Mouse (Mus musculus) G1E (cell line): ENCODE results near the gene Zbtb8a. TPM values are rescaled to one million over a fixed set of nuclear protein-coding genes. Genes with fewer than 3 reads are reported as not detected.

Source experiments
- ATAC-seq: 2 replicates; pipeline ENCODE4 v1.8.0; 2016; ENCODE audit warnings: mild to moderate bottlenecking; ENCODE audit not compliant: insufficient number of reproducible peaks, poor library complexity, low FRiP score, severe bottlenecking; ENCODE audit errors: extremely low read depth
- DNase-seq: peaks from one replicate; pipeline ENCODE4 v3.0.0; 2012; ENCODE audit warnings: low spot score
- H3K27me3 ChIP-seq: 2 replicates; pipeline ENCODE4 v1.6.1; 2012; ENCODE audit warnings: mild to moderate bottlenecking, low read length, inconsistent platforms; ENCODE audit not compliant: insufficient read depth
- H3K36me3 ChIP-seq: replicated peaks from 2 replicates; pipeline ENCODE3; 2012; ENCODE audit warnings: mild to moderate bottlenecking, inconsistent platforms
- H3K4me1 ChIP-seq: 2 replicates; pipeline ENCODE4 v1.6.1; 2012; ENCODE audit warnings: low read depth, low read length, inconsistent platforms, mixed read lengths; ENCODE audit not compliant: insufficient read depth
- H3K4me3 ChIP-seq: 2 replicates; pipeline ENCODE4 v1.5.1; 2012; ENCODE audit warnings: low read depth, mild to moderate bottlenecking, inconsistent platforms, low read length, moderate library complexity, mixed read lengths
- H3K9me3 ChIP-seq: replicated peaks from 2 replicates; pipeline ENCODE4 v1.6.1; 2012; ENCODE audit warnings: inconsistent platforms
- CTCF ChIP-seq: IDR thresholded peaks from 2 replicates; pipeline ENCODE4 v1.5.1; 2012; ENCODE audit warnings: low read depth, low read length, inconsistent platforms, mixed read lengths
- GATA1 ChIP-seq: IDR thresholded peaks from 2 replicates; pipeline ENCODE4 v1.6.1; 2012; ENCODE audit warnings: borderline replicate concordance, low read length, inconsistent platforms, mixed read lengths
- GATA2 ChIP-seq: IDR thresholded peaks from 2 replicates; pipeline ENCODE4 v1.6.1; 2012; ENCODE audit warnings: low read depth, low read length, inconsistent platforms, borderline replicate concordance
- POLR2AphosphoS5 ChIP-seq: IDR thresholded peaks from 2 replicates; pipeline ENCODE4 v1.6.1; 2012; ENCODE audit warnings: low read depth, low read length, inconsistent platforms; ENCODE audit not compliant: insufficient replicate concordance
- TAL1 ChIP-seq: conservative IDR thresholded peaks from 2 replicates; pipeline ENCODE4 v1.6.1; 2012; ENCODE audit warnings: low read depth, low read length, inconsistent platforms, mixed read lengths
- polyA plus RNA-seq: library from polyadenylated mRNA; stranded (reverse); fragments of >175 nt; gene quantifications from 2 replicates; pipeline ENCODE4 v1.2.3, GENCODE M21; 2012
- total RNA-seq, 2 experiments: library from RNA; stranded (forward) in 1 of 2; stranded (reverse) in 1 of 2; fragments of 200-1000 nt in 1 of 2; fragments of >200 nt in 1 of 2; fragmentation: Nextera tagmentation in 1 of 2; gene quantifications; 2 replicates each; pipeline ENCODE4 v1.2.3; 2014 to 2017

Gene Zbtb8a
- total and polyA plus RNA-seq, 3 experiments, result 0.14 to 0.87 TPM; not detected in 1

GRCm38 (mm10) chr4:129307936-129308335 lies 70.0 kb downstream of the Zbtb8a start:
- no peak for TF ChIP-seq POLR2AphosphoS5
- no peak for TF ChIP-seq GATA1
- TF ChIP-seq TAL1, result no peak
- TF ChIP-seq CTCF, result no peak
- no peak for TF ChIP-seq GATA2
- no peak for DNase-seq
- no peak overlapping the region for H3K4me3 ChIP-seq
- ATAC-seq, result no peak
- H3K36me3 ChIP-seq, result peaks cover 88% of the 10 kb centered on the region
- no peaks in the 10 kb centered on the region for H3K9me3 ChIP-seq
- peaks cover 32% of the 10 kb centered on the region for H3K4me1 ChIP-seq
- no peaks in the 10 kb centered on the region for H3K27me3 ChIP-seq

- Histone ChIP-seq H3K36me3 (peaks cover 66% of the 10 kb centered on the region), H3K4me3 (no peak overlapping the region), H3K4me1 (peaks cover 42% of the 10 kb centered on the region), H3K9me3 (no peaks in the 10 kb centered on the region), H3K27me3 (no peaks in the 10 kb centered on the region)
- no peak for ATAC-seq
- TF ChIP-seq GATA1 (no peak), GATA2 (no peak), TAL1 (no peak), POLR2AphosphoS5 (no peak), CTCF (no peak)
- DNase-seq, result no peak
Measured at GRCm38 (mm10) chr4:129304306-129304705, 73.6 kb downstream of the Zbtb8a start.

DNA sequence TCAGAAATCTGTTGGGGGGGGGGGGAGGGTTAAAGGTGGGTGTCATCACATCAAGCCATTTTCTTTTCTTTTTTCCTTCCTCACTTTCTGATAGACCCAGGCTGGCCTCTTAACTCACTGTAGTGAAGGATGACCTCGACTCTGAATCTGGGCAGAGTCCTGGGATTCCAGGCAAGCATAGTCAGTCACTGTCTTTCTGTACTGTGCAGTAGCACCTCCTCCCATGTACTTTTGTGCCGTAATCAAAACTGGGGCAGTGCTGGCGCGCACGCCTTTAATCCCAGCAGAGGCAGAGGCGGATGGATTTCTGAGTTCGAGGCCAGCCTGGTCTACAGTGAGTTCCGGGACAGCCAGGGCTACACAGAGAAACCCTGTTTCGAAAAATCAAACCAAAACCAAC lies 74.1 kb downstream of the Zbtb8a start:
- Histone ChIP-seq H3K4me3 (no peak overlapping the region), H3K36me3 (peaks cover 65% of the 10 kb centered on the region), H3K27me3 (no peaks in the 10 kb centered on the region), H3K4me1 (peaks cover 42% of the 10 kb centered on the region), H3K9me3 (no peaks in the 10 kb centered on the region)
- TF ChIP-seq GATA2 (no peak), POLR2AphosphoS5 (no peak), CTCF (no peak), GATA1 (no peak), TAL1 (no peak)
- ATAC-seq (no peak), DNase-seq (no peak)

Other genes with a start within 250 kb of the Zbtb8a start
- gene Fndc5, start 241.1 kb downstream of the Zbtb8a start, total RNA-seq (2014; fragmentation: Nextera tagmentation), result 25.0 and 31.2 TPM in 2 replicates
- gene Fndc5, start 241.1 kb downstream of the Zbtb8a start, total RNA-seq (2017), result 6.5 and 7.2 TPM in 2 replicates
- gene Fndc5, start 241.1 kb downstream of the Zbtb8a start, polyA plus RNA-seq, result 6.7 and 9.4 TPM in 2 replicates
- 124 and 145 TPM in 2 replicates for gene S100pbp, start 188.4 kb downstream of the Zbtb8a start, total RNA-seq (2014; fragmentation: Nextera tagmentation)
- gene S100pbp, start 188.4 kb downstream of the Zbtb8a start, total RNA-seq (2017), result 47.9 and 57.6 TPM in 2 replicates
- gene S100pbp, start 188.4 kb downstream of the Zbtb8a start, polyA plus RNA-seq, result 3.4 and 4.5 TPM in 2 replicates
- 106 and 115 TPM in 2 replicates for gene Yars, start 188.4 kb downstream of the Zbtb8a start, total RNA-seq (2014; fragmentation: Nextera tagmentation)
- gene Yars, start 188.4 kb downstream of the Zbtb8a start, total RNA-seq (2017), result 74.5 and 79.1 TPM in 2 replicates
- 65.8 and 74.8 TPM in 2 replicates for gene Yars, start 188.4 kb downstream of the Zbtb8a start, polyA plus RNA-seq
- 67.9 and 76.6 TPM in 2 replicates for gene C77080, start 116.7 kb downstream of the Zbtb8a start, total RNA-seq (2014; fragmentation: Nextera tagmentation)
- gene C77080, start 116.7 kb downstream of the Zbtb8a start, total RNA-seq (2017), result 22.0 and 23.6 TPM in 2 replicates
- 182 and 196 TPM in 2 replicates for gene C77080, start 116.7 kb downstream of the Zbtb8a start, polyA plus RNA-seq
- gene Sync, start 90.5 kb downstream of the Zbtb8a start, total RNA-seq (2014; fragmentation: Nextera tagmentation), result 17.2 and 18.7 TPM in 2 replicates
- gene Sync, start 90.5 kb downstream of the Zbtb8a start, total RNA-seq (2017), result 2.1 TPM in 2 replicates
- 6.1 and 6.9 TPM in 2 replicates for gene Sync, start 90.5 kb downstream of the Zbtb8a start, polyA plus RNA-seq
- gene Rbbp4, start 42.7 kb downstream of the Zbtb8a start, total RNA-seq (2014; fragmentation: Nextera tagmentation), result 223 and 238 TPM in 2 replicates
- gene Rbbp4, start 42.7 kb downstream of the Zbtb8a start, total RNA-seq (2017), result 120 and 127 TPM in 2 replicates
- gene Rbbp4, start 42.7 kb downstream of the Zbtb8a start, polyA plus RNA-seq, result 64.7 and 74.1 TPM in 2 replicates
- gene Zbtb8os, start 42.4 kb downstream of the Zbtb8a start, total RNA-seq (2014; fragmentation: Nextera tagmentation), result 12.0 and 15.3 TPM in 2 replicates
- gene Zbtb8os, start 42.4 kb downstream of the Zbtb8a start, total RNA-seq (2017), result 57.2 and 77.1 TPM in 2 replicates
- gene Zbtb8os, start 42.4 kb downstream of the Zbtb8a start, polyA plus RNA-seq, result 2.3 and 2.8 TPM in 2 replicates
- gene Zbtb8b, start 62.7 kb upstream of the Zbtb8a start, total RNA-seq (2014; fragmentation: Nextera tagmentation), result not detected in 2 replicates
- gene Zbtb8b, start 62.7 kb upstream of the Zbtb8a start, total RNA-seq (2017), result 0.06 and 0.16 TPM in 2 replicates
- not detected in 2 replicates for gene Zbtb8b, start 62.7 kb upstream of the Zbtb8a start, polyA plus RNA-seq
- gene Bsdc1, start 83.5 kb upstream of the Zbtb8a start, total RNA-seq (2014; fragmentation: Nextera tagmentation), result 25.0 and 91.3 TPM in 2 replicates
- gene Bsdc1, start 83.5 kb upstream of the Zbtb8a start, total RNA-seq (2017), result 28.4 and 29.1 TPM in 2 replicates
- 25.7 and 34.8 TPM in 2 replicates for gene Bsdc1, start 83.5 kb upstream of the Zbtb8a start, polyA plus RNA-seq
- not detected in 2 replicates for gene Tssk3, start 112.9 kb upstream of the Zbtb8a start, total RNA-seq (2014; fragmentation: Nextera tagmentation)
- gene Tssk3, start 112.9 kb upstream of the Zbtb8a start, total RNA-seq (2017), result 0.38 TPM in 1 of 2 replicates, not detected in the other
- gene Tssk3, start 112.9 kb upstream of the Zbtb8a start, polyA plus RNA-seq, result not detected in 2 replicates
- not detected in 2 replicates for gene Fam229a, start 113.1 kb upstream of the Zbtb8a start, total RNA-seq (2014; fragmentation: Nextera tagmentation)
- gene Fam229a, start 113.1 kb upstream of the Zbtb8a start, total RNA-seq (2017), result not detected in 2 replicates
- gene Fam229a, start 113.1 kb upstream of the Zbtb8a start, polyA plus RNA-seq, result 0.31 TPM in 1 of 2 replicates, not detected in the other
- gene Marcksl1, start 135.5 kb upstream of the Zbtb8a start, total RNA-seq (2014; fragmentation: Nextera tagmentation), result 14.5 and 18.7 TPM in 2 replicates
- gene Marcksl1, start 135.5 kb upstream of the Zbtb8a start, total RNA-seq (2017), result 13.4 and 13.6 TPM in 2 replicates
- gene Marcksl1, start 135.5 kb upstream of the Zbtb8a start, polyA plus RNA-seq, result 38.9 and 47.0 TPM in 2 replicates
- 79.8 and 86.5 TPM in 2 replicates for gene Hdac1, start 164.6 kb upstream of the Zbtb8a start, total RNA-seq (2014; fragmentation: Nextera tagmentation)
- 64.5 and 76.7 TPM in 2 replicates for gene Hdac1, start 164.6 kb upstream of the Zbtb8a start, total RNA-seq (2017)
- 53.7 and 63.6 TPM in 2 replicates for gene Hdac1, start 164.6 kb upstream of the Zbtb8a start, polyA plus RNA-seq
- 3.5 TPM in 1 of 2 replicates, not detected in the other for gene Lck, start 195.5 kb upstream of the Zbtb8a start, total RNA-seq (2014; fragmentation: Nextera tagmentation)
- 1.7 and 2.1 TPM in 2 replicates for gene Lck, start 195.5 kb upstream of the Zbtb8a start, total RNA-seq (2017)
- gene Lck, start 195.5 kb upstream of the Zbtb8a start, polyA plus RNA-seq, result 1.3 and 1.8 TPM in 2 replicates
- gene Fam167b, start 200.4 kb upstream of the Zbtb8a start, total RNA-seq (2014; fragmentation: Nextera tagmentation), result not detected in 2 replicates
- not detected in 2 replicates for gene Fam167b, start 200.4 kb upstream of the Zbtb8a start, total RNA-seq (2017)
- gene Fam167b, start 200.4 kb upstream of the Zbtb8a start, polyA plus RNA-seq, result not detected in 2 replicates
- gene Eif3i, start 222.5 kb upstream of the Zbtb8a start, total RNA-seq (2014; fragmentation: Nextera tagmentation), result 152 and 159 TPM in 2 replicates
- gene Eif3i, start 222.5 kb upstream of the Zbtb8a start, total RNA-seq (2017), result 241 and 272 TPM in 2 replicates
- gene Eif3i, start 222.5 kb upstream of the Zbtb8a start, polyA plus RNA-seq, result 130 and 133 TPM in 2 replicates
- gene Tmem234, start 222.6 kb upstream of the Zbtb8a start, total RNA-seq (2014; fragmentation: Nextera tagmentation), result 129 and 155 TPM in 2 replicates
- gene Tmem234, start 222.6 kb upstream of the Zbtb8a start, total RNA-seq (2017), result 104 and 120 TPM in 2 replicates
- gene Tmem234, start 222.6 kb upstream of the Zbtb8a start, polyA plus RNA-seq, result 207 and 224 TPM in 2 replicates
- gene Dcdc2b, start 236.1 kb upstream of the Zbtb8a start, total RNA-seq (2014; fragmentation: Nextera tagmentation), result 1.7 TPM in 1 of 2 replicates, not detected in the other
- 0.33 TPM in 1 of 2 replicates, not detected in the other for gene Dcdc2b, start 236.1 kb upstream of the Zbtb8a start, total RNA-seq (2017)
- gene Dcdc2b, start 236.1 kb upstream of the Zbtb8a start, polyA plus RNA-seq, result 0.25 TPM in 1 of 2 replicates, not detected in the other
- gene Iqcc, start 241.0 kb upstream of the Zbtb8a start, total RNA-seq (2014; fragmentation: Nextera tagmentation), result 23.6 and 24.4 TPM in 2 replicates
- 35.0 and 36.7 TPM in 2 replicates for gene Iqcc, start 241.0 kb upstream of the Zbtb8a start, total RNA-seq (2017)
- gene Iqcc, start 241.0 kb upstream of the Zbtb8a start, polyA plus RNA-seq, result 7.0 and 8.8 TPM in 2 replicates
- 1.1 TPM in 1 of 2 replicates, not detected in the other for gene Ccdc28b, start 245.8 kb upstream of the Zbtb8a start, total RNA-seq (2014; fragmentation: Nextera tagmentation)
- 20.7 and 23.8 TPM in 2 replicates for gene Ccdc28b, start 245.8 kb upstream of the Zbtb8a start, total RNA-seq (2017)
- 4.8 and 4.9 TPM in 2 replicates for gene Ccdc28b, start 245.8 kb upstream of the Zbtb8a start, polyA plus RNA-seq